Mouse (Mus musculus) left cerebral cortex, adult 2 months (tissue): ENCODE measurements around the gene Gm45618. TPM values are rescaled to one million over a fixed set of nuclear protein-coding genes. Genes with fewer than 3 reads are reported as not detected.

Experiments used
- DNase-seq, 2 experiments: peaks; one replicate each; pipeline ENCODE4 v3.0.0; 2021 to 2022; ENCODE audit warnings: low spot score in 2 of 2, mixed read lengths in 1 of 2; ENCODE audit errors: extremely low spot score in 1 of 2
- H3K27ac ChIP-seq: fragments of 200-600 bp; 2 replicates; pipeline ENCODE4 v1.8.1; 2022
- H3K4me3 ChIP-seq: fragments of 200-600 bp; 2 replicates; pipeline ENCODE4 v1.8.1; 2022
- CTCF ChIP-seq: fragments of 200-600 bp; IDR thresholded peaks from 2 replicates; pipeline ENCODE4 v1.8.1; 2022; ENCODE audit warnings: antibody characterized with exemption, mild to moderate bottlenecking, moderate library complexity
- intact Hi-C: fragments of 180-260 bp; cut with DNase I; formaldehyde crosslinking; loops from one replicate; pipeline ENCODE4 v1.15.1; 2025
- total RNA-seq, 2 experiments: library from RNA; stranded (reverse); gene quantifications; 2 replicates each; pipeline ENCODE4 v1.2.3; 2021

The Gm45618 gene
- total RNA-seq, 2 experiments from 2014 or later, result not detected

DNA sequence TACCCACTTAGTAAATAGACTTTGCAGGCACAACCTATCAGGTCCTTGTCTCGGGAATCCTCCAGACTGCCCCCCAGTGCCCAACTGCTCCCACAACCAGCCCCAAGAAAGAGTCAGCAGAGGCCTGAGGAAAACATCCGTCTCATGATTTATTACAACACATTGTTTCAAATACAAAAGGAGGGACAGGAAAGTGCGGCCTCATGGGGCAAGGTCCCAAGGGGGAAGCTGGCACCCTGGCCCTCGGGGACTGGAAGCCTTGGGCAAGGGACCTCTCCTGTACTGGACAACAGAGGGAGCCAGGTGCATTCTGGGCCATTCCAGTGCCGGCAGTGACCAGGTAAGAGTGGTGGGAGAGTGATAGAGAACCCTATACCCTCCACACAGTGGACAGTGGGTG, 41.2 kb downstream of the Gm45618 start:
- Histone ChIP-seq H3K4me3 (no peak overlapping the region), H3K27ac (no peak overlapping the region)
- intact Hi-C loops, result no loop called here
- TF ChIP-seq CTCF, result no peak
- DNase-seq, result no peak

- no peak for TF ChIP-seq CTCF
- no peak overlapping the region for H3K4me3 ChIP-seq
- DNase-seq, result no peak
- no peak overlapping the region for H3K27ac ChIP-seq
- intact Hi-C loops, result no loop called here
These were observed 43.4 kb downstream of the Gm45618 start for GRCm38 (mm10) chr7:142077138-142077537.

DNA sequence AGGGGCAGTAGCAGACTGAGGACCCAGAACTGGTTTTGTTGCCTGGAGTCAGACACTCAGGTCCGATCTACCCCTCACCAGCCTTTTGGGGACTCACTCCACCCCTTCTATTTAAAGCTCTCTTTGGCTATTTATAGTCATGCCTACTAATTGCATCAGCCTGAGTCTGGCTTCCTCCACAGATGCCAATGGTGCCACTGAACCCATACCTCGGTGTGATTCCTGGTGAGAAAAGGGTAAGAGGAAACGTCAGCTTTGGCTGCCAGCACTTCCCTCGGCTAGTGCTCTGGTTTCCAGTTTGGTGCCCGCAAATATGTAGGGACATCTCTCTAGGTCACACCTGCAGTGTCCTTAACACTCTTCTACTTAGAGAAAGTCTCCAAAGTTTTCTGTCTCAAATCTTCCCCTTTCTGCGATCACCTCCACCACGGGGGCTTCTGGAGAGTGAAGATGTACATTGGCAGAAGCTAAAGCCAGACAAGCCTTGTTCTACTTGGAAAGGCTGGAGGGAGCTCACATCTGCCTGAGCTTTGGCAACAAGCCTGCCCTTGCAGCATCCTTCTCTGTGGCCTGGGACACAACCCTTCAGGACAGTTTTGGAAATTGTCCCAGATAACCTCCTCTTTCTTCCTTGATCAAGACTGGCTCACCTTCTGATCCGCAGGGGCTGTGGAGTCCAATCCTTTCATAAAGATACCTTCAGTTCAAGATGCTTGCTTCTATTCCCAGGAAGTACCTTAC, 46.2 kb downstream of the Gm45618 start:
- Histone ChIP-seq H3K4me3 (no peak overlapping the region), H3K27ac (no peak overlapping the region)
- intact Hi-C loops, result no loop called here
- TF ChIP-seq CTCF, result no peak
- DNase-seq, result no peak

DNA sequence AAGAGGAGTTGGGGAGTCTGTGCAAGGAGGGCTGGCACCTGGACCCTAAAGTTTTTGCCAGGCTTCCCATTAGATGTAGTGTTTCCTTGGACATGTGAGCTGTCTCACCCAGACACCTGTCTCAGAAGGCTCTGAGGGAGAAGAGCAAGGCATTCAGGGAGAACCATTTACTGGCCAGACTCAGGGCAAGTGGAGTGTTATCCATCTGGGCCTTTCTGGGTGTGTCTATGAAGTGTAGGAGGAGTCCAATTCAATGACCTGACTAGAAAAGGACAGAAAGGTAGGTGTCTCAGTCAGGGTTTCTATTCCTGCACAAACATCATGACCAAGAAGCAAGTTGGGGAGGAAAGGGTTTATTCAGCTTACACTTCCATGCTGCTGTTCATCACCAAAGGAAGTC, 48.8 kb downstream of the Gm45618 start:
- no peak for TF ChIP-seq CTCF
- DNase-seq, result no peak
- Histone ChIP-seq H3K4me3 (no peak overlapping the region), H3K27ac (no peak overlapping the region)
- intact Hi-C loops, result loop anchor here (1.0 to 2.0 kb wide), 2 partner anchors 27 to 177 kb away; no protein-coding TSS in a partner anchor

DNA sequence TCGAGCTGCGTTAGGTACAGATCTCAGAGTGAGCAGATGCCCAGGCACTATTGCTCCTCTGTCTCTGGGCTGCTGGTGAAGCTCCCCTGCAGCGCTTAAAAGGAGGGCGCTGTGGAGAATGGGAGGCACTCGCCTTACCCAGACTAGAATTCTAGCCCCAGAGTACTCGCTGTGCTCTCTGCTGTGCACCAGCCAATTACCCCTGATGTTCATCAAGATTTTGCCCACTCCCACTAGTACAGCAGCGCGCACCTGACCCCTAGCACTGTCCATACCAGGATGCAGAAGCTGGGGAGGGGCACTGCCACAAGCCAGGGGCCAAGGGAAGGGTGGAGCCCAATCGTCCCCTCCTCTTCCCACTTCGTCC, 49.3 kb downstream of the Gm45618 start:
- 0 out of 2 replicates have a peak, but pooled peaks have one; percentile 0 for TF ChIP-seq CTCF
- intact Hi-C loops, result loop anchor here (1.0 to 2.0 kb wide), 2 partner anchors 27 to 178 kb away; no protein-coding TSS in a partner anchor
- no peak for DNase-seq
- Histone ChIP-seq H3K27ac (no peak overlapping the region), H3K4me3 (peak overlapping the region; percentile 33)

GRCm38 (mm10) chr7:142070458-142071211, 49.9 kb downstream of the Gm45618 start:
- intact Hi-C loops, result loop anchor here (1.0 to 2.0 kb wide), 2 partner anchors 28 to 178 kb away; no protein-coding TSS in a partner anchor
- DNase-seq, result peak; percentile 60 to 73
- peak; percentile 81 for TF ChIP-seq CTCF
- Histone ChIP-seq H3K4me3 (peak overlapping the region; percentile 33), H3K27ac (no peak overlapping the region)

Other genes starting within 250 kb of the Gm45618 start
- gene Tollip, start 202.2 kb downstream of the Gm45618 start, total RNA-seq, result 100 to 1,000 TPM; 116 to 132 TPM
- gene Brsk2, start 171.0 kb downstream of the Gm45618 start, total RNA-seq, result 100 to 1,000 TPM; 223 to 224 TPM
- 10 to 100 TPM; 37.6 to 38.7 TPM for gene Mob2, start 59.7 kb downstream of the Gm45618 start, total RNA-seq
- gene Dusp8, start 24.9 kb downstream of the Gm45618 start, total RNA-seq, result 100 to 1,000 TPM; 153 to 173 TPM
- gene Gm39115, start 15.3 kb upstream of the Gm45618 start, total RNA-seq, result not detected
- not detected for gene Gm45337, start 23.9 kb upstream of the Gm45618 start, total RNA-seq
- not detected for gene Gm29735, start 36.4 kb upstream of the Gm45618 start, total RNA-seq
- not detected for gene Gm4553, start 45.0 kb upstream of the Gm45618 start, total RNA-seq
- not detected for gene Krtap5-2, start 55.3 kb upstream of the Gm45618 start, total RNA-seq
- not detected for gene Gm10153, start 69.7 kb upstream of the Gm45618 start, total RNA-seq
- not detected for gene Krtap5-3, start 80.6 kb upstream of the Gm45618 start, total RNA-seq
- gene Gm7579, start 91.1 kb upstream of the Gm45618 start, total RNA-seq, result not detected
- gene Krtap5-5, start 109.2 kb upstream of the Gm45618 start, total RNA-seq, result not detected
- not detected for gene Gm40460, start 120.3 kb upstream of the Gm45618 start, total RNA-seq
- gene Gm2431, start 137.6 kb upstream of the Gm45618 start, total RNA-seq, result not detected
- not detected for gene Gm4559, start 153.6 kb upstream of the Gm45618 start, total RNA-seq
- not detected for gene Krtap5-1, start 176.4 kb upstream of the Gm45618 start, total RNA-seq
- not detected for gene Krtap5-4, start 182.8 kb upstream of the Gm45618 start, total RNA-seq